Mouse (Mus musculus) c-Kit-positive CD71-negative TER-119-negative erythroid progenitor cells, embryonic 14.5 days (primary cell): ENCODE measurements around the gene 9530053A07Rik.

Experiments used
- DNase-seq: peaks from one replicate; pipeline ENCODE4 v3.0.0-alpha.2; 2013; ENCODE audit warnings: low read depth

9530053A07Rik gene

DNA sequence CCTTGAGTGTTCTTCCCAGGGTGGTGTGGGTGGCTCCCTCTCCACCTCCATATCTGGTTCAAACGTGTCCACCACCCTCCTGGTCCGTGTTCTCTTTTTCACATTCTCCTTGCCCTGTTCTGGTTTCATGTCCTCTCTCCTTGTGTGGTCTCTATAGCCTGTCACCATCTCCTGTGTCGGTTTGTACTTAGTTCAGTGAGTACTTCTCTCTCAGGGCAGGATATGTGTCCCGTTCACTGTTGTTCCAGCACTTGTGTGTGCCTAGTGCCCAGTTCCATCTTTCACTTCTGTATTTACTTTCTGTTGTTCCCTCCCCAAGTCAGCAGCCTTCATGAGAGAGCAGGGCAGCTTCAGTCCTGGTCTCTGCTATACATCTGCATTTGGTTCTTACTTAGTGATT lies 46.1 kb downstream of the 9530053A07Rik start:
- no peak for DNase-seq

- DNase-seq: peak; percentile 97
These were observed 50.0 kb downstream of the 9530053A07Rik start, which contains the start of gene Dyrk1b for GRCm38 (mm10) chr7:28179228-28179627. Dyrk1b (plus strand) TSS chr7:28179469.

DNA sequence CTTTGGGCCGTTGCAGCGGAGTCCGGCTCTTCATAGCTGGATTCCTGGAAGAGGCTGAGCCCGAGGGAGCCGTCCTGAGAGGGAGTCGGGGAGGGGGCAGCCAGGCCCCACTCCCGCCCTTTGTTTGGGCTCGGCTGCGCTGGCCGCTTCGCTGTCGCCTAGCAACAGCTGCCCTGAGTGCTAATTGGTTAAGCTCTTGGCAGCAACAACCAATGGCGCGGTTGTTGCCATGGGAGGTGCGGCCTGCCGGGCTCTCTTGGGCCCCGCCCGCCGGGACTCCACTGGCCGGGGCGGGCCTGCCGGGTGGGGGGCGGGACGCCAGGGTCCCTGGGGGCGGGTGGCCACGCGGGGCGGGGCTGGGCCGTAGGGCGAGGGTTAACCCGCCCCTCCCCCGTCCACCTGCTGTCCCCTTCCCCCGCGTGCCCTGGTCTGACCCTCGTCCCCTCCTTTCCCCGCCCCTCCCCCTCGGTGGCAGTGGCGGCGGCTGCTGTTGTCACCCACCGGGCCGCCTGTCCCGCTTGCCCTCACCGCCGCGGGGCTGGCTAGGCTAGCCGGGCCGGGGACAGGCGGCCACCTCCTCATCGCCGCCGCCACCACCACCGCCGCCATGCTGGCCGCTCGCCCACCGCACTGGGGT lies 50.6 kb downstream of the 9530053A07Rik start:
- peak; percentile 89 for DNase-seq

DNA sequence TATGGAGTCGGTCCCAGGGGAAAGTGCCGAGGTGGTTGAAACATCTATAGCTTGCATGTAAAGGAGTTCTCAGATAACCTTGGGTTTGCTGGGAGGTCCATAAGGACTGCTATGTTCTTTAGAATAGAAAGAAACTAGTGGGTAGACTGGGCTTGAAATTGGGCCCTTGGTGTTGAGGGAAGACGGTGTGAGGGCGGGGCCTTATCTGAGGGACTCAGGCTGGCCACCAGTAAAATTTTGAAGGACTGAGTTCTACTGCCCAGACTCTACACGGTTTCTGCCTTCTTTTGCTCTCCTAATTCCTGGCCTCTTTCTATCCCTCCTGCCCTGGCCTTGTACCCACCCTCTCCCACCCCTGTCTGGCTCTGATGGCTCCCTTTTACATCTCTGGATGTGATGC lies 51.6 kb downstream of the 9530053A07Rik start:
- no peak for DNase-seq

GRCm38 (mm10) chr7:28181376-28181775 lies 52.1 kb downstream of the 9530053A07Rik start:
- no peak for DNase-seq

DNA sequence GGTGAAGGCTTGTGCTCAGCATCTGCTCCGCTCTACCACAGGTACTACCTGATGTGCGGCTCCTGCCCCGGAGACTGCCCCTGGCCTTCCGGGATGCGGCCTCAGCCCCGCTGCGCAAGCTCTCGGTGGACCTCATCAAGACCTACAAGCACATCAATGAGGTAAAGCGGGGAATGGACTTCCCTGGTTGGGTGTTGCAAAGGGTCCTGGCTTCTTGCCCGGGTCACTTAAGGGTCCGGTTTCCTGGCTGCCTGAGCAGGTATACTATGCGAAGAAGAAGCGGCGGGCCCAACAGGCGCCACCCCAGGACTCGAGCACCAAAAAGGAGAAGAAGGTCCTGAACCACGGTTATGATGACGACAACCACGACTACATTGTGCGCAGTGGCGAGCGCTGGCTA lies 53.1 kb downstream of the 9530053A07Rik start:
- no peak for DNase-seq

- no peak for DNase-seq
These were observed 56.6 kb downstream of the 9530053A07Rik start for GRCm38 (mm10) chr7:28185884-28186283.

DNA sequence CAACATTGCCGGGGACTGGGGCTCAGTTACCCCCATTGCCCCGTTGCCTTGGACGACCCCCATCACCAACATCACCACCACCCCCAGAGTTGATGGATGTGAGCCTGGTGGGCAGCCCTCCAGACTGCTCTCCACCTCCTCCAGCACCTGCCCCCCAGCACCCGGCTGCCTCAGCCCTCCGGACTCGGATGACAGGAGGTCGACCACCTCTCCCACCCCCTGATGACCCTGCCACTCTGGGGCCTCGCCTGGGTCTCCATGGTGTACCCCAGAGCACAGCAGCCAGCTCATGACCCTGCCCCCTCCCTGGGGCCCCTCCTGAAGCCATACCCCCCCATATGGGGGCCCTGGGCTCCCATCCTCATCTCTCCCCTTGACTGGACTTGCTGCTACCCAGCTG lies 57.4 kb downstream of the 9530053A07Rik start:
- no peak for DNase-seq

GRCm38 (mm10) chr7:28191489-28191888 lies 62.2 kb downstream of the 9530053A07Rik start:
- no peak for DNase-seq

- DNase-seq: no peak
These were observed 62.6 kb downstream of the 9530053A07Rik start for GRCm38 (mm10) chr7:28191903-28192302.

DNA sequence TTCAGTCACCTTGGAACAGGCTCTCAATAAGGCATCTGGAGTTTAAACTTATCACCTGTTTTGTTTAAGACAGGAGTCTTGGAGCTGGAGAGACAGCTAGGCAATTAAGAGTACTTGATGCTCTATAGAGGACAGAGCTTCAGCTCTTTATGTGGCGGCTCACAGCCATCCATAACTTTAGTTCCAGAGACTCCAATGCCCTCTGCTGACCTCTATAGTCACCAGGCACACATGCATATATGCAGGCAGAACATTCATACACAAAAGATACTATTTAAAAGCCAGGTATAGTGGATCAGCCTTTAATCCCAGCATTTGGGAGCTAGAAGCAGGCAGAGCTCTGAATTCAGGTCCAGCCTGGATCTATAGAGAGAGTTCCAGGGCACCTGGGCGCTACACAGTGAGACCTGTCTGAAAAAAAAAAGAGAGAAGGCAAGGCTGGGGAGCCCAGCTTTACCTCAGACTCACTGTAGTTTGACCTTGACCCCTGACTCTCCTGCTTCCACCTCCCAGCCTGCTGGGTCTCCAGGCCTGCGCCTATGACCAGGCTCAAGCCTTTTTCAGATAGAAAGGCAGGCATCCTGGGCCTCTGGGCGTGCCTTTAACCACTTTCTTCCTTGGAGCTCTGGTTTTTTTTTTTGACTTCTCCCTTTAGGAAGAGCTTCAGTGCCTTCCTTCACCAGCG lies 66.3 kb downstream of the 9530053A07Rik start:
- DNase-seq: no peak

DNA sequence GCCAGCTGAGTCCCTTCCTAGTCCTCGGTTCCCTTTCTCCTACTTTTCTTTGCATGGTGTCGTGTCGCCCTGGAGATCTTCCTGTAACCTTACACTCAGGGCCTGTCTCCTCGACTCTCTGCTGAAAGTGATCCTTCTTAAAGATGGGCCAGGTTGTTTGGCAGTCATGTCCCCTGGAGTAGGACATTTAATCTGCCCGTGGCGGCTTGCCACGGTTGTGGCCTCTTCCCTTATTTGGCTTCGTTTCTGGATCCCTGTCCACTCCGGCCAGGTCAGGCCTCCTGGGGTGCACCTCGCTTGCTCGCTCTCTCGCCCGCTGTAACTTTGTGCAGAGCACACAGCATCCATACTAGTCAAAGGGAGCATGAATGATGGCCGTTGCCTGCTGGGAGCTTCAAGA lies 67.3 kb downstream of the 9530053A07Rik start:
- DNase-seq: no peak

DNA sequence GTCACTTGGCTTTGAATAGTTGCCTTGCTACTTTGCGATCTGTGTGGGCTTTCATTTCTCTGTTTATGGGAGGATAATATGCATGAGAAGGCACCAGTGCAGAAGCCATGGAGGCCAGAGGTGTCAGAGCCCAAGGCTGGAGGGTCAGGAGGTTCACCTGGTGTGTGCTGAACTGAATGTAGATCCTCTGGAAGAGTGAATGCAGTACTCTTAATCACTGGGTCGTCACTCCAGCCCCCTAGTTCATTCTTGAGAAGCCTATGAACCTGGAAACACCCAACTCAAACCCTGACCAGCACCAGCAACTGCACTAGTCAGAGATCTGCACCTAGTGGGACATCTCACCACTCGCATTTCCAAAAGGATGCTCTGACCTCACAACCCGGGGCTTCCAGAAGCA lies 69.8 kb downstream of the 9530053A07Rik start:
- no peak for DNase-seq

DNA sequence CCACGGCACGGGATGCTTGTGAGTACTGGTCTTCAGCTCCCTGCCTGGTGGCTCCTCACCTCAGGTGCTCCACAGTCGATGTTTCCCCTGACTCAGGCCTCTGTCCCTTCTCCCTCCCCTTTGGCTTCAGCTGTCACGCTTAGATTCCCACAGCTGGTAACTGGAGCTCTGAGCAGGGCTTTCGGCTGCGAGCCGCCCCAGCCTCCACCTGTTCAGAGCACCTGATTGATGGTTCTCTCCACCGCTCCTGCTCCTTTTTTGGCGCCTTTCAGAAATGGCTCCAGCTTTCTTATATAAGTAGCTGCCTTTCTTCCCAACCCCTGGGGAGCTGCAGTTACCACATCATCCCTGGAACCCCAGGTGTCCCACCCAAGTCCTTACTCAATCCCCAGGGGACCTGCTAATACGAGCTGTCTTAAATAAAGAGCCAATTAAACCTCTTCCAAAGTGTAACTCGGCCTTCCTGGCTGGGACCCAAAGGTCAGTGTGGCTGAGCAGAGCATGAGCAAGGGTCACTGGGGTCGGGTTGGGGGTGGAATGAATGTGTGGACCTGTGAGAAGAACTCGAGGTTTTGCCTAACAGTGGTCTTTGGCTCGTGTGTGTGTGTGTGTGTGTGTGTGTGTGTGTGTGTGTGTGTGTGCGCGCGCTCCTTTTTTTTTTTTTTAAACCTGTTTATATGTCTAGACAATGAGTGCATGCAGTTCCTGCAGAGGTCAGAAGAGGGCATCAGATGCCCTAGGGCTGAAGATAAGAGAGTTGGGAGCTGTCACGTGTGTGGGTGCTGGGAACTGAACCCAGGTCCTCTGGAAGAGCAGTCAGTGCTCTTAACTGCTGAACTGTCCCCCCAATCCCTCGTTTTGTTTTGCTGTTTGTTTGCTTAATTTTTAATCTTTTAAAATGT lies 74.2 kb downstream of the 9530053A07Rik start:
- no peak for DNase-seq

DNA sequence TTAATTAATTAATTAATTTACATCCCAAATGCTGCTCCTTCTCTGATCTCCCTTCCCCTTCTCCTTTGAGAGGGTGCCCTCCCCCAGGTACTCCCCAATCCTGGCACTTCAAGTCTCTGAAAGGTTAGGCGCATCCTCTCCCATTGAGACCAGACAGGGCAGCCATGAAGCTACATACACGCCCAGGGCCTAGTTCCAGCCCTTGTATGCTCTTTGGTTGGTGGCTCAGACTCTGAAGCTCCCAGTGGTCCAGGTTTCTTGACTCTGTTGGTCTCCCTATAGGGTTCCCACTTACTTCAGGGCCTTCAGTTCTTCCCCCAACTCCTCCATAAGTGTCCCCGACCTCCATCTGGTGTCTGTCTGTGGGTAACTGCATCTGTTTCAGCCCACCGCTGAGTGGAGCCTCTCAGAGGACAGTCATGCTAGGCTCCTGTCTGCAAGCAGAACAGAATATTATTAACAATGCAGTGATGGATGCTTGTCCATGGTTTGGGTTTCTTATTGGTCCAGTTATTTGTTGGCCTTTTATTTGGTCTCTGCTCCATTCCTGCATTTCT lies 76.9 kb downstream of the 9530053A07Rik start:
- no peak for DNase-seq

- no peak for DNase-seq
These were observed 79.2 kb downstream of the 9530053A07Rik start for GRCm38 (mm10) chr7:28208396-28208987.

DNA sequence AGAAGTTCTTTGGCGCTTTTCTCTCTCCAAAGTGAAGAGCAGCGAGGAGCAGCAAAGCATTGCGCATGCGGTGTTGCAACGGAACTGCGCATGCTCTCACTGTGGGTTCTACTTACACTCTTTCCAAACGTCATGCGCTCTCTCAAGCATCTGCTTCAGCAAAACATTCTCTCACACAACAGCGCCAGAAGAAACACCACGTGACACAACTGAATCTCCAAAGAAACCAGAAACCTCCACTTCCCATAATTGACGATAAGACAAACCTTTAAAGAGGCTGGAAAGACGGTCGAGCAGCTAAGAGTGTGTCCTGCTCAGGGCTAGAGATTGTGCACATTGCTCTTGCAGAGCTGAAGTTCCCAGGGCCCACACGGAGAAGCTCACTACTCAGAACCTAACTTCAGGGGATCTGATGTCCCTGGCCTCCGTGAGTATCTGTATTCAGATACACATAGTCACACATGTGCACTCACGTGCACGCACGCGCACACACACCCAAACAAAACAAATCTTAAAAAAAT lies 79.8 kb downstream of the 9530053A07Rik start:
- peak; percentile 41 for DNase-seq

- no peak for DNase-seq
These were observed 81.5 kb downstream of the 9530053A07Rik start for GRCm38 (mm10) chr7:28210731-28211130.

- peak; percentile 42 for DNase-seq
These were observed 84.9 kb downstream of the 9530053A07Rik start for GRCm38 (mm10) chr7:28214142-28214541.
